Mouse (Mus musculus) cortical plate, adult 2 months (tissue): ENCODE measurements at regions not wholly inside any gene's neighbourhood (a gene's known extent, or its start where the extent isn't known, plus 50 kb on each side); places are given as distances from the start of the nearest gene placed in this dataset.

Experiments used
- H3K27ac ChIP-seq: fragments of 200-500 bp; 2 replicates; pipeline ENCODE4 v1.5.1; 2012; ENCODE audit warnings: low read length, control low read depth, inconsistent platforms; ENCODE audit not compliant: insufficient read depth
- H3K4me1 ChIP-seq: fragments of 200-500 bp; 2 replicates; pipeline ENCODE4 v1.6.1; 2011; ENCODE audit warnings: low read length; ENCODE audit not compliant: control insufficient read depth, insufficient read depth
- H3K4me3 ChIP-seq: fragments of 200-500 bp; 2 replicates; pipeline ENCODE4 v1.5.1; 2011; ENCODE audit warnings: mild to moderate bottlenecking, low read length, control low read depth; ENCODE audit not compliant: insufficient read depth
- CTCF ChIP-seq: fragments of 200-500 bp; IDR thresholded peaks from 2 replicates; pipeline ENCODE4 v1.5.1; 2011; ENCODE audit warnings: mild to moderate bottlenecking, control low read depth, low read length; ENCODE audit not compliant: insufficient read depth; ENCODE audit errors: extremely low read depth
- POLR2A ChIP-seq: fragments of 200-500 bp; IDR thresholded peaks from 2 replicates; pipeline ENCODE4 v1.6.1; 2011; ENCODE audit warnings: mild to moderate bottlenecking, low read length, control low read depth; ENCODE audit not compliant: insufficient read depth; ENCODE audit errors: extremely low read depth

DNA sequence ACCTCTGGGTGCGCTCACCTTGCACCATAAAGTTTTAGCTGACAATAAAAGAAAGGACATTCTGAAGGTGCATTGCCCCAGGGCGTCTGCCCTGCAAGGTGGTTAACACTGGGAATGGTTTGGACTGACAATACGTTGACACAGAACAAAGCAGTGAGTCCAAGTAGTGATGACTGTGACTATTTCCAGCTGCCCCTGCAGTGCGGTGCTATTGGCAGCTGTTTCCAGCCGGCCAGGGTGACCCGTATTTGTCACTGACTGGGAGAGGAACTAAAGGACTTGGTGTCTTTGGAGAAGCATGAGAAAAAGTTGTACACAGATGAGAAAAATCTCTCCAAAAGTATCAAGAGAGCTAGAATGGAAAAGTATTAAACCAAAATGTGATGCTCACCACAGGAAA lies 52.0 kb upstream of the Vtcn1 start:
- Histone ChIP-seq H3K27ac (no peak overlapping the region), H3K4me1 (no peaks in the 10 kb centered on the region), H3K4me3 (no peak overlapping the region)
- no peak for TF ChIP-seq CTCF
- TF ChIP-seq POLR2A: no peak

DNA sequence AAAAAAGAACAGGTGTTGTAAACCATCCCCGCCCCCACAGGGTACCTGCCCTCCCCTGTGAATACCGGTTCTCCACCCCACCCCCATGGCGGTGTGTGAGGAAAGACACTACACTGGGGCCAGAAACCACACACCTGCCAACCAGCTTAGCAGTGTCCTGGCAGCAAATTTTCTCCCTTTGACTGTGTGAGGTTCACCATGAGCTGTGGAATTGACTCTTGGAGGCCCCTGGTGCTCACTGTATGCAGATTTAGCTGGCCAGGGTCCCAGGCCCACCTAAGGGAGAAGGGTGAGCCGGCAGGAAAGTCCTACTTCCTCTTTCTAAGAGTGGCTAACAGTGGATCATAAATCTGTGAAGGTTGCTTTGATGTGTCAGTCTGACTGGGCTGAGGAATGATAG lies 53.9 kb upstream of the Vtcn1 start:
- TF ChIP-seq CTCF: no peak
- TF ChIP-seq POLR2A: no peak
- Histone ChIP-seq H3K27ac (no peak overlapping the region), H3K4me3 (no peak overlapping the region), H3K4me1 (no peaks in the 10 kb centered on the region)

- H3K4me1 ChIP-seq: no peaks in the 10 kb centered on the region
- TF ChIP-seq POLR2A (no peak), CTCF (no peak)
- H3K27ac ChIP-seq: no peak overlapping the region
Measured at GRCm38 (mm10) chr3:100770841-100771240, 54.4 kb upstream of the Vtcn1 start.

DNA sequence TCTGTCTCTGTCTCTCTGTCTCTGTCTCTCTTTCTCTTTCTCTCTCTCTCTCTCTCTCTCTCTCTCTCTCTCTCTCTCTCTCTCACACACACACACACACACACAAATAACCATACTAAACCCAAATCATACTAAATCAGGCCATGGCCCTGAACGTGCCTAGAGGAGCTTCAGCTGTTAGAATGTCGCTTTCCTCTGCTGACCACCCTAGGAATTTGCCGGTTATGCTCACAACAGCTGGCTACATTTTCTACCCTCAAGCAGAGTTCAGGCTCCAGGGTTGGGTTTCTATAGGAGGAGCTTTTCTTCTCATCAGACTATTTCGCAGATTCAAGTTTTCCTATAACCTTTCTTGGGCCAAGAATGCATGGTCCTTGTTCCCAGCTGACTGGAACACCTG lies 56.1 kb upstream of the Vtcn1 start:
- H3K4me3 ChIP-seq: no peak overlapping the region
- H3K27ac ChIP-seq: no peak overlapping the region
- H3K4me1 ChIP-seq: no peaks in the 10 kb centered on the region
- no peak for TF ChIP-seq CTCF
- TF ChIP-seq POLR2A: no peak

More at GRCm38 (mm10) chr3:100770841-100771240, 54.4 kb upstream of the Vtcn1 start:
- H3K4me3 ChIP-seq: no peak overlapping the region

DNA sequence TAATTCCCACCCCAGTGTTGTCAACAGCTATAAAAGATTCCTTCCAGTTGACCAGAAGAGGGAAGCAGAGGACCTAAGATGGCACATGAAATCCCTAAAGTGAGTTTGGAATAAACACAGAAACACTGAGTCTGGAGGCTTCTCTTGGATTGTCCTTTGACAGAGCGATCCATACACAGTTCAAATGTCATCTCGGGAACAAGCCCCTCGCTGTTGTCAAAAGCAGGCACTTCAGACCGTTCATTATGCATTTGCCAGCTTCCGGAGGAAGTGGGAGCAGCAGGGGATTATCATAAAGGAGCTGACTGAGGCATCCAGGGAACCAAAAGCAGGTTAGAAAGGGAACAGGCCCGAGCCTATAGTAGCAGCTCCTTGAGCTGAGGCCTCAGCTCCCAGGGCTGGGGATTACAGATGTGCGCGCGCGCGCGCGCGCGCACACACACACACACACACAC lies 57.1 kb upstream of the Vtcn1 start:
- no peak overlapping the region for H3K27ac ChIP-seq
- no peaks in the 10 kb centered on the region for H3K4me1 ChIP-seq
- H3K4me3 ChIP-seq: no peak overlapping the region
- TF ChIP-seq POLR2A (no peak), CTCF (peak; percentile 45; the same call in 1 of the 2 replicates)

DNA sequence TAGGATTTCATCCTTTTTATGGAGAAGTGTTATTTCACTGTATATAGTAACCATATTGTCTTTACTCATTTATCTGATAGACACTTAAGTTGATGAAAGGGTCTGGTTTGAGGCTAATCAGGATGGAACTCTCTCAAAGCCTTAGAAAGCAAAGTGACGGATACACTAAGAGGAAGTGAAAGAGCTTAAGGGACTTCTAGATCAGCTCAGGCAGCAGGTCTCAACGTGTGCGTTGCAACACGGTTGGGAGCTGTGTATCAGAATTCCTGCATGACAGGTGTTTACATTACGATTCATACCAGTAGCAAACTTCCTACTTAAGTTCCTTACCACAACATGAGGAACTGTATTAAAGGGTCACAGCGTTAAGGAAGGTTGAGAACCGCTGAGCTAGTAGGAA lies 59.9 kb upstream of the Vtcn1 start:
- Histone ChIP-seq H3K4me1 (no peaks in the 10 kb centered on the region), H3K27ac (no peak overlapping the region), H3K4me3 (no peak overlapping the region)
- TF ChIP-seq POLR2A (no peak), CTCF (no peak)

- no peak overlapping the region for H3K27ac ChIP-seq
- no peaks in the 10 kb centered on the region for H3K4me1 ChIP-seq
- no peak overlapping the region for H3K4me3 ChIP-seq
- no peak for TF ChIP-seq CTCF
- no peak for TF ChIP-seq POLR2A
Measured at GRCm38 (mm10) chr3:100762895-100763294, 62.4 kb upstream of the Vtcn1 start.

DNA sequence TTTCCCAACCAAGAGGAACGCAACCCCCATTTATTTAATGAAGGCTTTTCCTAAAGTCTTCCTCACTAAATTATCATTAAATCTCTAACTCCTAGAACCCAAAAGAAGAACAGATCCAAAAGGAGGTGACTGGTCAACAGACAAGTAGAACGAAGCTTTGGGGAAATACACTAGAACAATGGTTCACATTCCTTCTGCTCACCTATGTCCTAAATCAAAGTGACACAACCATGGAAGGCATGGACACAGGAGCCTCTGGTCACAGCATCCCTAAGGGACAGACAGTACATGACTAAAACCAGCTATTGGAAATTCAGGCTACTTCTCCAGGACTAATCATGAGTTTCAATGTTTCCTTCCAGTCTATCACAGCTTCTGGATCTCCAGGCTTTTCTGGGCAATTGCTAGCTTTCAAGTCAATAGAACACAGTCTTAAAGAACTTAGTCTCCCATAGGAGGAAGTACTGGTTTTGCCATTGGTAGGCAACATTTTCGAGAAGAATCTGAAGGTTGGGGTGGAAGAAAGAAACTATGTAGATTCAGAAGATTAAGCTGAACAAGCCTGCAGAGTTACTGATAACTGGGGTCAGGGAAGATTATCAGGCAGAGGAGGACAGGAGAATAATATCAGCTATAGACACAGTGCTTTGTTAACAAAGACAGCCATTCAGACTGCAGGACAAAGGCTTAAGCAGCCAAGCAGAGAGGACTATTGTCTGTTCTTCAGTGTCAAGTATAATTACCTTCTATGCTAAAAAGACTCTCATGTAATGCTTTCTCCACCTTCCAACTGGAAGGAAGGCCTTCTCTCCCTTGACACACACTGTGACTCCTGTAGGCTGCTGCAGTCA lies 65.9 kb upstream of the Vtcn1 start:
- TF ChIP-seq CTCF (no peak), POLR2A (no peak)
- Histone ChIP-seq H3K27ac (no peak overlapping the region), H3K4me1 (no peaks in the 10 kb centered on the region), H3K4me3 (no peak overlapping the region)

DNA sequence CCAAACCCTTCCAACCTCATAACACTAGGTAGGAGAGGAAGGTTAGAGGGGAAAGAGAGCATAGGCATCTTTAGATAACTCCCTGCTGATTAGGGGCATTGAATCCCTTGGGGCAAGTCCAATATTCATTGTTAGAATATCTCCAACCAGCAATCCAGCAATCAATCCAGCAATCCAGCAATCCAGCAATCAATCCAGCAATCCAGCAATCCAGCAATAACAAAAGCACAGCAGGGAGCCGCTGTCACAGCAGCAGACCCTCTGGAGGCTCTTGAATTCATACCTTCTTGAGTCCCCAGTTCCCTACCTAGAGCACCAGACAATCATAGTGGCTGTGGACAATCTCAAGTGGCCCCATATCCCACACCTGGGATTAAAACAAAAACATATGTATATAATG lies 69.4 kb upstream of the Man1a2 start:
- Histone ChIP-seq H3K4me3 (no peak overlapping the region), H3K4me1 (no peaks in the 10 kb centered on the region), H3K27ac (no peak overlapping the region)
- no peak for TF ChIP-seq POLR2A
- no peak for TF ChIP-seq CTCF

GRCm38 (mm10) chr3:100751211-100751610 lies 65.9 kb upstream of the Man1a2 start:
- H3K4me3 ChIP-seq: no peak overlapping the region
- H3K27ac ChIP-seq: no peak overlapping the region
- TF ChIP-seq CTCF: no peak
- no peak for TF ChIP-seq POLR2A
- H3K4me1 ChIP-seq: no peaks in the 10 kb centered on the region

- TF ChIP-seq CTCF (no peak), POLR2A (no peak)
- H3K27ac ChIP-seq: no peak overlapping the region
- H3K4me3 ChIP-seq: no peak overlapping the region
- no peaks in the 10 kb centered on the region for H3K4me1 ChIP-seq
Measured at GRCm38 (mm10) chr3:100748727-100749126, 63.4 kb upstream of the Man1a2 start.

DNA sequence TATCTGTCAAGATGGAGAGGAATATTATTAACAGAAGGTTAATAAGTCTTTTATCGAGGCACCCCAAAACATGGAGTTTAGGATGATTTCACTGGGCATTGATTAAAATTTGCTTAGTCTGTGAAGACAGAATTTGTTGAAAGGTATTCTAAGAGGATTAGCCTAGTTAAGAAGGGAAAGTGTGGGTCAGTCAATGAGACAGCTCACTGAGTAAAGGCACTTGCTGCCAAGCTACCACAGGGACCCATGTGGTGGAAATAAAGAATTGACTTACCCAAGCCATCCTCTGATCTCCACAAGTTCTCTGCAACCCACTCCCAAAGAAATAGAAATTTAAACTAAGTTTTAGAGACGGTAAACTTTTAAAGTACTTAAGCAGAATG lies 63.0 kb upstream of the Man1a2 start:
- Histone ChIP-seq H3K27ac (no peak overlapping the region), H3K4me1 (no peaks in the 10 kb centered on the region), H3K4me3 (no peak overlapping the region)
- TF ChIP-seq CTCF (no peak), POLR2A (no peak)
